Mouse (Mus musculus) T-helper 17 cell (primary cell): ENCODE measurements at regions not wholly inside any gene's neighbourhood (a gene's known extent, or its start where the extent isn't known, plus 50 kb on each side); places are given as distances from the start of the nearest gene placed in this dataset.

Experiments used
- in situ Hi-C, 2 experiments: fragments of 300-600 bp; cut with MboI, MseI; formaldehyde crosslinking; loops; 1 replicate in 1 of 2; 2 replicates in 1 of 2; pipeline ENCODE4 v1.15.1; 2025; ENCODE audit warnings: high pct_unique_total_duplicates in 2 of 2

DNA sequence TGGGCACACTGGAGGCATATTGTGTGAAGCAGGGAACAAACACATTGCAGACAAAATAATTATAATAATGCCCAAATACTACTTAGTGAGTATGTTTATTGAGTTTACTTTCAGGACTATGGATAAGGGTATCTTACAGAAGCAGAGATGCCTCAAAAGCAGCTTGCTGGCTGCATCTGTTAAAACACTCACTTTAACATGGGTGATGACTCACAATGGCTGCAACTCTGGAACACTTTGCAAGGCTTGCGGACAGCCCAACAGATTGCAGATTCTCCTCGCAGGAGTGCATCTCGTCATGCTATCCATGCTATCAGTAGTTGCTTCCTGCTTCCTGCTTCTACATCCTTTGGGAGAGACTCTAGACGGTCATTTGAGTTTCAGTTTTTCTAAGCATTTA is 373.2 kb upstream of the Arpp21 start:
- in situ Hi-C loops = no loop called here

DNA sequence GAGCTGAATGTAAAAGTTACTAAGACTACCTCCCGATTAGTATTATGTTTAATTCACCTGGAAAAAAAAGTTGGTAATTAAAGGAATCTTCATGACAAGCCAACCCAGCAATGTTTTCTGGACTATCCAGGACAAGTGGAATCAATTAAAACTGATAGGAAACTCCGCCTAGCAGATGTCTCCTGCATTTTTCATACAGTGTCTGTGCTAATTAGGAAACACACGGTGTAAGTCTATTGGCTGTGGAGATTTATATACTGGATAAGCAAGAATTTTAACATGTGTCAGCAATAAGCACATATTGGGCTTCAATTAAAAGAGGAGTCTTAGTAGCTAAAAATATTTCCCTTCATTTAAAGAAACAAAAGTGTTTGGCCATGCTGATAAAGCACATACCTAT is 371.5 kb upstream of the Arpp21 start:
- in situ Hi-C loops = no loop called here

DNA sequence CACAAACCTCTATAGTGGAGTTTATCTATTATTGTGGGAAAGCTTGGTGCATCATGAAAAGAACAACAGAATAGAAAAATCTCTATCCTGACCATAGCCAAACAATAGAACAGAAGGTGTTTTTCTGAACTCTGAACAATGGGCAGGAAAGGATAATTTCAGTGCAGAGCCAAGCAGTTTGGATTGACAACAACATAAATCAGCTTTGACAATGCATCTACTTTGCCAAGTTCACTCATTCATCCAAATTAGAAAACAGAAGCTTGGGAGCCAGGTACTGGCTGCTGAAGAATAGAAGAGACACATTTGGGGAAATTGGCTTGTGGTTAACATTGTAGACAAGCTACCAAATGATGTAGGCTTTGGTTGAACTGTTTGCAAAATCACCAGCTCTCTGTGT is 360.0 kb upstream of the Arpp21 start:
- in situ Hi-C loops = loop anchor here in 1 of 2 experiments (10.0 kb wide), 1 partner anchor 409 kb away; no protein-coding TSS in a partner anchor

DNA sequence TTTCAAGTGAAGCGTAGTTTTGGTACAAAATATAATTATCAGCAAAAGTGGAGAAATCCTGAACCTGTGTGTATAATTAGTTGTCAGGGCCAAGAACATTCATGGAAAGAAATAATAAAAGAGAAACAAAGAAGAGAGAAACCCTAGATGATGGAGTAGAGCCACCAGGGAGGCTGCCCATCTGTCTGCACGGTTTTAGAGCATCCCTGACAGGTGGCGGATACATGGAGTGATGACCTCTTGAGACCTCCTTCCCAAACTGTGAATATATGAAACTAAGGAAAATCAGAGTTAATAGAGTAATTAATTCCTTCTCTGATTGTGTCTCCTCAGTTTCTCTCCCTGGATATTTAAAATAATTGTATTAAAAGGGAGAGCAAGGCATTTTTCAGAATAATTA is 354.5 kb upstream of the Arpp21 start:
- in situ Hi-C loops = loop anchor here in 1 of 2 experiments (10.0 kb wide), 1 partner anchor 415 kb away; no protein-coding TSS in a partner anchor

DNA sequence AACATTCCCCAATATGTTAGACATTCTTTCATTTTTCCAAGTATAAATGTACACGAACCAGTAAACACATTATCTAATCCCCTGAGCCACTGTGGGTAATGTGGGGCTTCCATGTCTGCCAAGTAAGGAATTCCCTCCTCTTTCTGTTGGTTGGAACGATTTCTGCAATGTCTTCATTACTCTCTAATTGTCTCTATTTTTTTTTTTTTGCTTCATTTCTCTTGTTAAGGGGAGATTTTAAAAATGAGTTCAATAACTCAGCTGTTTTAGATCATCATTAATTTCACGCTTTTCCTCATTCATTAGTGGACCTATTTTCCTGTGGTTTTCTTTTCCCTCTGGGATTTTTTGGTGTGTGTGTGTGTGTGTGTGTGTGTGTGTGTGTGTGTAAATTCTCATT is 337.6 kb upstream of the Arpp21 start:
- in situ Hi-C loops = no loop called here

DNA sequence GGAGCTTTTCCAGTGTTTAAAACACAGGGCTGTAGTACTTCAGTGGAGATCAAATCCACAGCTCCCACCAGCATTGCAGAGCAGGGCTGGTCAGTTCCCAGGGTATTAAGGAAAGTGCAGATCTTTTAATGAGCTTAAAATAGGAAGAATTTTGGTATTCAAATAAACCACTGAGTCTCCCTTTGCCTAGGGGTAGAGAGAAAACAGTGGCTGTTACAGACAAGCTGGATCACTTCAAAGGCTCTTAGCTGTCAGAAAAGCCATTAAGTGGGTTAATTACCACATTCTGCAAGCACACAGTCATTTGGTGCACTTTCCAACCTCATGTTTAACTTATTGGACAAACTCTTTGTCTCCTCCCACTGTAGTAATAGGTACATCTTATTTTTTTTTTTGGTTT is 325.6 kb upstream of the Arpp21 start:
- in situ Hi-C loops = no loop called here

DNA sequence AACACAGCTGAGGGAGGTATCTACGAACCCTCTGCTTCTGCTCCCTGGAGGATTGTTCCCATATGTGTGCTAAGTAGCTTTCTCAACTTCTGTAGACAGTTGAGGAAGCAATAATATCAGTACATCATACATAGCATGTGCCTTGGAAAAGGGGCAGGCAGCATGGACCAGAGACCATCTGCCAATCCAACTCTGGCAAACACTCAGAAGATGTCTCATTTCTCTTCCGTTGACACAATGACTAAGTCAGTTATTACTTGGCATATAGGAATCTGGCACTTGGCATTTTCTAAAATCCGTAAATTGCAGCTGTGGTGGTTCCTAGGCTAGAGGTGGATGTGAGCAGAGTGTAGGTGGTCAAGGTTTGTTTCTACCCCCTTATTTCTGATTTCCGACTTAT is 324.5 kb upstream of the Arpp21 start:
- in situ Hi-C loops = no loop called here

DNA sequence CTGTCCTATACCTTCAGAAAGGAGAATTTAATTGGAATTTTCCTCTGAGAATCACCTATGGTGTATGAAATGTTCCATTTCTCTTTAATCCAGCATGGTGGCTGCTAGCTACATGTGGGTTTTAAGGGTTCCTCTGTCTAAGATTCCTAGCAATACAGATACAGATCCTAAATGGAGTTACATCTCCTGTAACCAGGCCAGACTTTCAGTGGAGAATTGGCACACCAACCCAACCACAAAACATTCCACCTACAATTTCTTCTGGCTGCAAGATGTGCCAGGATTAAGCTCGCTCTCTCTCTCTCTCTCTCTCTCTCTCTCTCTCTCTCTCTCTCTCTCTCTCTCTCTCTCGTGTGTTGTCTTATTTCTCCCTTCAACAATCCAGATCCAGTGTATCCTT is 302.2 kb upstream of the Arpp21 start:
- in situ Hi-C loops = no loop called here

DNA sequence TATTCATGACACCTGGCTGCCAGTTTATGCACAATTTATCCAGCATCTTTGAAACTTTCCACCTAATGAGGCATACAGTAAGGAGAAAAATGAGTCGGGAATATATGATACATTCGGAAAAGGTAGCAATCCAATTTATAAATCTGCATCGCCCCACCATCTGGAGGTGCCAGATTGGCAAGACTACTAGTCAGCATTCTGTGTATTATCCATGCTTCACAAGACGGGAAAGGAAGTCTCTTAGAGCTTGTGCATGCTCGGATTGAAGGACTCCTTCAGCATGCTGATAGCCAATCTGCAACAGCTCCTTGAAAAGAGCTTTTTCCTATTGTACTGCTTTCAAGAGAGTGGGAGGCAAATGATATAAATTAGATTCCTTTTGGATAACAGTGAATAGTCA is 289.6 kb upstream of the Arpp21 start:
- in situ Hi-C loops = no loop called here

DNA sequence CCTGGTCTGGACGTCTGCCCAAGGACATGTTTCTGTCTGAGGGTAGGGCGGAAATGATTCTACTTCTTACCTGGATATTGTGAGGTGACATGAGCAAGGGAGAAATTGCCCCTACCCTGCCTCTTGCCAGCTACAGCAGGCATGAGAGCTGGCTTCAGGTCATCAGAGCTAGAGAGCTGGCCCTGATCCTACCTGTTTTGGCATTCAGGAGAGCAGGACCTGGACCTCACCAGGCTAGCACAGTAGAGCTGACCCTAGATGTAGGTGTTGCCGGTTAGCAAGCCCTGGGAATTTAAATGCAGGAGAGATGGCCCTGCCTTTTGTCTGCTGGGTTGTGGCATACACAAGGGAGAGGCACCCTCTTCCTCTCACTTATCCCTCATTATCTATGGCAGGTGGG is 287.5 kb upstream of the Arpp21 start:
- in situ Hi-C loops = no loop called here

DNA sequence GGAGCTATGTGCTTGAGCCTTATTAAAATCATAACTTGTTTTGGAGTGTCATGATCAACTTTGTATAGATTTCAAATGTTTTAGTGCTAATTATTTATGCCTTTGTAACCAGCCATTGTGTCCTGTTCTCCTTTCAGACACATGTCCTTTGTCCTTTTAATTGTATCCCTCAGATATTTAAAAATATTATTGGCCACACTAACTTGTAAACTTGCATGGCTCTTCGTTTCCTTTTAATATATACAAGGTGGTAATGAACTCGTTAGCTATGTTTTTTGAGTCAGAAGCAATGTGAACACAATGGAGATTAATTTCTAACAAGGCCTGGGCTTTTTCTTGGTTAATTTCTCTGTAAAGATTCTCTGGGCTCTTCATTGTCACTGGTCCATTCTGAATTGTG is 275.0 kb upstream of the Arpp21 start:
- in situ Hi-C loops = no loop called here

DNA sequence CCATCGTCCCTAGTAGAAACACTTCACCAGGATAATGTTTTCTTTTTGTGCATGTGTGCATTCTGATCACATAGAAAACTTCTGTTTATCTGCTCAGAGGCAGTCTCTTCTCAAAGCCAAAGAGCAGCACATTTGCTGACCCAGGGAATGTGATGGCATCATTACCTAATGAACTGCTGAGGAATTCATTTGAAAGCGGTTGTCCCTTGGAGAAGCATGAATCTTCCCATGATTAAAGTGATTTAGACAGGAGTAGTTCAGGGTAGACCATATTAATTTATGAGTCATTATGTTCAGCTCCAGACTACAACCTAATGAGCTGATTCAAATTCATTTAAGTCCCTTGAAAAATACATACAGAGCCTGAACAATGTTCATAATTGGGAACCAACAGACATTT is 271.1 kb upstream of the Arpp21 start:
- in situ Hi-C loops = no loop called here

DNA sequence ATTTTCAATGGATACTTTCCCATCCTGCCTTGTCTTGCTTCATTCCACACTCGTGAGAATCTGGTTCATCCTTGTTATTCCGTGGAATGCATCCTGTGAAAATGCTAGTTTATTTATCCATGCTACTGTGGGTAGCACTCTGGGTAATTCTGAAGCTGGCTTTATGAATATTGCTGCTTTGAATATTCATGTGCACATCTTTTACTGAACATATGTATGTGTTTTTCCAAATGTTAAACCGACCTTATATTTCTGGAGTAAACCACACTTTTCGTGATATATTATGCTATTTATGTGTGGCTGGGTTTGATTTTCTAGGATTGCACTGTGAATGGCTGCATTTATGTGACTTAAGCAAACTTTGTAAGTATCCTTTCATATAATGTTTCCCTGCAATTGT is 262.9 kb upstream of the Arpp21 start:
- in situ Hi-C loops = no loop called here

DNA sequence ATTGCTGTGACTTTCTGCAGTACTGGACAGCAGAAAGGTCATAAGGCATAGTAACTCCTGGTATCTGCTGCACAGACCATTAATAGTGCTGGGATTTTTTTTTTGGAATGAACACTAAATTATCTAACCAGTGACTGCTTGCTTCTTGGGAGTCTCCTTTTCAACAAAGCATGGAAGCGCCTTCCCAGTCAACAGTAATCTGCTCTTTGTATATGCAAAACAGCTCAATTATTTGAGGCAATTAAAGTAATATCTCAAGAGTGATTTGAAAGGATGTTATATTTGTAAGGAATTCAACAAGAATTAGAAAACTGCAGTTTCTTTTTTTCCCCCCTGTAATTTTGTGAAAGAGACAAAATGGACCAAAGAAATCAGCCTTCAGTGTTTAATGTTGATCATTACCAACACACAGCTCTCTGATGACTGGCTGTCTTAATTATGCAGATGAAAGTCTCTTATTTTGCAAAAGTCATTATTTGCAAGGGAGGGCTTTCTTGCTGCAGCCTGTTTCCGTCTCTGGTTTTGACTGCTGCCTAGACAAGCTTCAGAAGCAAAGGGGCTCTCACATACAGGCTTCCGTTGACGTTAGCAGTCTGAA is 260.3 kb upstream of the Arpp21 start:
- in situ Hi-C loops = no loop called here

DNA sequence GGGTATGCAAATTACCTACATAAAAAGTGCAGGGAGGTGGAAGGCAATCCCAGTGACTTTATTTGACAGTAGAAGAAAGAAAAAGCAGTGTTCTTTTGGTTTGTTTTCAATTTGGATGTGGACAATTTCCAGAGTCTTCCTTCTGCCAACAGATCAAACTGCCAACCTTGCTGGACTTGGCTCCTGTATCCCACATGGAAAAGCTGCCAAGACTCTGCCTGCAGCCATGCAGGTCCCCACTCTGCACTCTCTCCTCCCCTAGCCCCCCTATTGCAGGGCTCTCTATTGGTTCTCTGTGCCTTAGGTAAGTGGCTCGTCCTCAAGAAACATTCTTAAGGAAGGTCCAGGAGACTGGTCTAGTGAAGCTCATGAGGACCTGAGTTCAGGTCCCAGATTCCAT is 255.2 kb upstream of the Arpp21 start:
- in situ Hi-C loops = no loop called here

DNA sequence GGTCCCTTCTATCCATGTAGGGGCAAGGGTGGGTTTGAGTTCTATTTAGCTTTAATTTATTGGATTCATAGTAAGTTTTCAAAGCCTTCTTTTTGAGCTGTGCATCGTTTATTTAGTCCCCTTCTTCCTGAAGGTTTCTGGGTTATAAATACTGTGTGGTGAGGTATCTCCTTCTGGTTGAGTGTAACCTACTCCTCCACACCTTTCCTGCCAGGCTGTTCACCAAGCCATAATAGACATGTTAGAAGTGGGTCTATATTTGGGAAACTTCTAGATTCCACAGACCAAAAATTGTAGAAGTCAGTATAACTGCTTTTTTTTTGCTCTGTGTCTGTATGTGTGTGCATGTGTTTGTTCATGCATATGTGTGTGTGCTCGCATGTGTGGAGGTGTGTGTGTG is 240.9 kb upstream of the Arpp21 start:
- in situ Hi-C loops = no loop called here

DNA sequence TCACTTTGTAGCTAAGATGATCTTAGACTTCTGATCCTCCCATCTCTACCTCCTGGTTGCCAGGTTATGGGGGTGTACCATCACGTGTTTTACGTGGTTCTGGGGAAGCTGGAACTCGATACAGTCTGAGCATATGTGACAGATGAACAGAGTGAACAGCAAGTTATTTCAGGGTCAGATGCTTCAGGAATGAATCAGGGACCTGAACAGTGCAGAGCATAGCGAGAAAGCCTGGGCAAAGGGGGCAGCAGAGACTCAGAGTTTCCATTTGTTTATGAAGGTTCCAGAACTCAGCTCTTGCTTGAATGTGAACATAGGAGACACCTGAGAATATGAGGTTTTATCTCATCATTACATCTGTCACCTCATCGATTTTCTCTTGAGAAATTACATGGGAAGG is 221.9 kb upstream of the Arpp21 start:
- in situ Hi-C loops = no loop called here

DNA sequence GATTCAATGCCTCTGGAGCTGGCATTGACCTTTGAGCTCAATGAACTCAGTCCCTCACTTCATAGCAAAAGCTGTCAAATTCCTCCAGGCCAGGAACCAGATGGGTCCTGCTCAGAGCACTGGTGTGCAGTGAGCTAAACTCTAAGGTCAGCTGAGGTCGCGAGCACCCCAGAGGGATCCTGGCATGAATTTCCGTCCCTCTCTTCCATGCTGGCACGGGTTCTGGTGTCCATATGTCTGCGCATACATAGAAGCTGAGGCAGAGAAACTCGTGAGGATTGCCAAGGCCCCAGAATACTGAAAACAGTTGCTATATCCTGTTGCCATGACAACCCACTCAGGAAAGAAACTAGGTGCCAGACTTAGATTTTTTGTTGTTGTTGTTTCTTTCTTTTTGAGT is 219.0 kb upstream of the Arpp21 start:
- in situ Hi-C loops = no loop called here

DNA sequence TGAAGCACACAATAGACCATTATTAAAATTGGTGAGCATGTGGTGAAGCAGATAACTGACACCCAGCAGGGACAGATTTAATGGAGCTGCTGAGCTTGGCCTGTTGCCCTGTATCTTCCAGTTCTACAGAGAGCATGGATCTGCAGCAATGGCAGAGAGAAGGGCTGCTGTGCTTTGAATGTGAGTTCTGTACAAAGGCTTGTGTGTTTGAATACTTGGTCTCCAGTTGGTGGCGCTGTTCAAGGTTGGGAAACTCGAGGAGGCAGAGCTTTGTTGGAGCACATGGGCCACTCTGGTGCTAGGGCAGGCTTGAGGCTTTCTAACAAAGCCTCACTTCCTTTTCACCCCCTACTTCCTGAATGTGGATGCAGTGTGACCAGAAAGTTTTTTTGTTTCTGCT is 211.8 kb upstream of the Arpp21 start:
- in situ Hi-C loops = no loop called here

DNA sequence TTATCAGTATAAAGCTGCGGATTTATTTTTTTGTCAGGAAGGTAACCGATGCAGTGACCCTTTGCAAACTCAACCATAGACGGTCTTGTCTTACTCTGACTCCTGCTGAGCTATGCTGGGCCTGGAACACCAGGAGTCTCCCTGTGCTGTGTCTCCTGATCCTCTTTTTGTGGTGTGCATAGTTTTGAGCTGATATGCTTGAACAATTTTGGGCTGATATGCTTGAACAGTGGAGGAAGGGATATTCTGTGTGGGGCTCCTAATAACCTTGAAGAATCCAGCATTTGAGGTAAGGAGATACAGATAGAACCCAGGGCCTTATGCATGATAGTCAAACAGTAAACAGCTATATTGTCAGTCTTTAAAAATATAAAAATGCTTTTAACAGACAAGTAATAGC is 211.2 kb upstream of the Arpp21 start:
- in situ Hi-C loops = no loop called here

DNA sequence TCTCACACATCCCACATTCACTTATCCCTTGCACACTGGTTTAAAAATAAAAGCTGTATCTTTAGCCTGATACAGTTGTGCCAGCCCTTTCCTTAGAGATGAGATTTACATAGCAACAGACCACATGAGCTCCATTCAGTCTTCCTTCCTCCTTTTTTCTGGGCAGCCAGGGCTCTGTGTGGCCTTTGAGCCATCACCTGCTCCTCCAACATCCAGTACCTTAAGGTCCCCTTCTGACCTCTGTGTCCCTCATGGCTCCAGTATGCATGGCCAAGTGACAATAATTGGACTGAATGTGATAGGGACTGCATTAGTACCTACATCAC is 210.3 kb upstream of the Arpp21 start:
- in situ Hi-C loops = no loop called here

DNA sequence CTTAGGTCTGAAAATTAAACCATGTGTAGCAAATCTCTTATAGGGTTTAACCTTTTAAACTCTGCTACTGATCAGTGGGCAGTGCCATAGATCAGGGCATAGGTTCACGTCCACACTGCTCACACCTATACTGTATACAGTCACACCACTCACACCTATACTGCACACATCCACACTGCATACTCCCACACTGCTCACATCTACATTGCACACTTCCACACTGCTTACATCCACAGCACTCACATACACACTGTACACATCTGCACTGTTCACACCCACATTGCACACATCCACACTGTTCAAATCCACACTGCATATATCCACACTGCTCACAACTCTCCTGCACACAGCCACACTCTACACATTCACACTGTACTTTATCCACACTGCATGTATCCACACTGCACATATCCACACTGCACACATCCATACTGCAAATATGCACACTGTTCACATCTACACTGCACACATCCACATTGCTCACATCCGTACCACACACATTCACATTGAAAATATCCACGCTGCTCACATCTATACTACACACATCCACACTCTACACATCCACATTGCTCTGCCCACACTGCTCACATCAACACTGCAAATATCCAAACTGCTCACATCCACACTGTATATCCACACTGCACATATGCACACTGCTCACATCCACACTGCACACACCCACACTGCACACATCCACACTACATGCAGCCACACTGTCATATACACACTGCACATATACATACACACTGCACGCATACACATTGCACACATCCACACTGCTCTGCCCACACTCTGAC is 209.7 kb upstream of the Arpp21 start:
- in situ Hi-C loops = no loop called here

DNA sequence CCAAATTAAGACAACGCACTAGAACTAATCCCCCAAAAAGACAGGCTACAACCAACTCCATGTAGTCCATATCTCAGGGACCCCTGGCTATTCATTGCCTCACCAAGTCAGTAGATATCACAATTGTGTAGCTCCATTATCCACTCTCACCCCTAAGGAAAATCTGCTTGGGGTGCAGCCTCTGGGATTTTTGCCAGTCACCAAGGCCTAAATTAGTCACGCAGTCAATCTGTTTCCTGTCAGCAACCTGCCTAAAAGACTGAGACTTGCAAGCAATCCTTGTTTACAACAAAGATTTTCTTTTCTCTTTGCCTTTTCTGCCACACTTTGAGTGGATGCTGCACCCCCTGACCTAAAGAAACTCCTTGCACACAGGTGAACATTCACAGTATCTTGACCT is 208.5 kb upstream of the Arpp21 start:
- in situ Hi-C loops = no loop called here

DNA sequence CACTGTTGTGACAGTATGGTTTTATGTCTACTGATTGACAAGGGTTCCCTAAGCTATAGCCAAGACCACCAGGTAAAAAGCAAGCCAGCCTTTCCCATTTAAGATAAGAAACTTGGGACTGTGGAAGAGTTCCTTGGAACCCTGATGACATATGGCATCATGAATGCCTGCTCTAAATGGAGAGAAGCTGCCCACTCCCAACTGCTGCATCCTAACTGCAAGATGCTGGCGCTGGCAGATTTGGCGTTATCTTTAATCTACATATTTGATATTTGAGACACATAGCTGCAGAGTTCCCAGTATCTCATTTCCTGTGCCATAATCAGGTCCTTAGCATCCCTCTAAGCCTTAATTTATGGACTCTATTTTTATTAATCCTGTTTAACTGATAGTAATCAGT is 200.4 kb upstream of the Arpp21 start:
- in situ Hi-C loops = no loop called here
